Mouse (Mus musculus) embryonic facial prominence, embryonic 14.5 days (tissue): Measurements from ENCODE around the gene Epor. TPM values are rescaled to one million over a fixed set of nuclear protein-coding genes. Genes with fewer than 3 reads are reported as not detected.

Experiments used
- ATAC-seq: fragments of 200-750 bp; cut with Nextera tagmentation; 2 replicates; pipeline ENCODE4 v1.8.0; 2017; ENCODE audit warnings: low read depth, moderate number of reproducible peaks, moderate TSS enrichment
- DNase-seq: peaks from one replicate; pipeline ENCODE4 v3.0.0-alpha.2; 2015; ENCODE audit warnings: low spot score
- H3K27ac ChIP-seq: fragments of 300-500 bp; sonication (generic); replicated peaks from 2 replicates; pipeline ENCODE4 v1.5.1; 2014; ENCODE audit warnings: low read depth, mild to moderate bottlenecking, low read length, moderate library complexity
- H3K27me3 ChIP-seq: fragments of 300-500 bp; sonication (generic); replicated peaks from 2 replicates; pipeline ENCODE4 v1.6.1; 2014; ENCODE audit warnings: low read length; ENCODE audit not compliant: control insufficient read depth, insufficient read depth
- H3K36me3 ChIP-seq: fragments of 300-500 bp; sonication (generic); 2 replicates; pipeline ENCODE4 v1.6.1; 2014; ENCODE audit warnings: low read length, mixed read lengths; ENCODE audit not compliant: control insufficient read depth, insufficient read depth
- H3K4me1 ChIP-seq: fragments of 300-500 bp; sonication (generic); 2 replicates; pipeline ENCODE4 v1.6.1; 2014; ENCODE audit warnings: antibody characterized with exemption, low read length; ENCODE audit not compliant: control insufficient read depth, insufficient read depth
- H3K4me2 ChIP-seq: fragments of 300-500 bp; sonication (generic); 2 replicates; pipeline ENCODE4 v1.6.1; 2014; ENCODE audit warnings: low read depth, mild to moderate bottlenecking, low read length, moderate library complexity, mixed read lengths
- H3K4me3 ChIP-seq: fragments of 300-500 bp; sonication (generic); 2 replicates; pipeline ENCODE4 v1.5.1; 2014; ENCODE audit warnings: low read depth, mild to moderate bottlenecking, low read length
- H3K9ac ChIP-seq: fragments of 300-500 bp; sonication (generic); 2 replicates; pipeline ENCODE4 v1.6.1; 2014; ENCODE audit warnings: low read depth, mild to moderate bottlenecking, low read length, moderate library complexity, mixed read lengths
- H3K9me3 ChIP-seq: fragments of 300-500 bp; sonication (generic); 2 replicates; pipeline ENCODE4 v1.6.1; 2016; ENCODE audit warnings: low read length; ENCODE audit not compliant: control insufficient read depth
- WGBS: fragments of 180-500 bp; shearing (Covaris S2); extraction: QIAGEN DNeasy Blood & Tissue Kit; methylation state at CpG from one replicate; pipeline ENCODE4 v1.1.7; 2014; 5-methylcytosine and 5-hydroxymethylcytosine counted together
- polyA plus RNA-seq: library from polyadenylated mRNA; unstranded; fragments of >200 nt; fragmentation: Nextera tagmentation; extraction: Ambion mirVana; gene quantifications from 2 replicates; pipeline ENCODE4 v1.2.1, GENCODE M21; 2014

Gene Epor
- polyA plus RNA-seq, 1 experiment from 2014 or later: 4.4 TPM

- no peak overlapping the region for H3K27ac ChIP-seq
- ATAC-seq (no peak), DNase-seq (no peak)
- no peaks in the 10 kb centered on the region for H3K36me3 ChIP-seq
- H3K4me3 ChIP-seq: no peak overlapping the region
- no peak overlapping the region for H3K9ac ChIP-seq
- 85% methylated on average over 3 of the region's 3 CpGs for WGBS
- H3K4me1 ChIP-seq: no peaks in the 10 kb centered on the region
- H3K4me2 ChIP-seq: no peak overlapping the region
- H3K9me3 ChIP-seq: no peaks in the 10 kb centered on the region
- peaks cover 17% of the 10 kb centered on the region for H3K27me3 ChIP-seq
These were observed 33.0 kb upstream of the Epor start for GRCm38 (mm10) chr9:21996178-21996867.

GRCm38 (mm10) chr9:21992227-21992626 is 28.9 kb upstream of the Epor start:
- H3K27ac ChIP-seq: no peak overlapping the region
- H3K9me3 ChIP-seq: no peaks in the 10 kb centered on the region
- 73% methylated on average over 4 of the region's 4 CpGs for WGBS
- H3K9ac ChIP-seq: no peak overlapping the region
- H3K27me3 ChIP-seq: peaks cover 58% of the 10 kb centered on the region
- no peak overlapping the region for H3K4me2 ChIP-seq
- ATAC-seq (no peak), DNase-seq (no peak)
- no peaks in the 10 kb centered on the region for H3K36me3 ChIP-seq
- H3K4me3 ChIP-seq: no peak overlapping the region
- 0 out of 2 replicates have a peak, but pooled peaks cover 14% of the 10 kb centered on the region for H3K4me1 ChIP-seq

DNA sequence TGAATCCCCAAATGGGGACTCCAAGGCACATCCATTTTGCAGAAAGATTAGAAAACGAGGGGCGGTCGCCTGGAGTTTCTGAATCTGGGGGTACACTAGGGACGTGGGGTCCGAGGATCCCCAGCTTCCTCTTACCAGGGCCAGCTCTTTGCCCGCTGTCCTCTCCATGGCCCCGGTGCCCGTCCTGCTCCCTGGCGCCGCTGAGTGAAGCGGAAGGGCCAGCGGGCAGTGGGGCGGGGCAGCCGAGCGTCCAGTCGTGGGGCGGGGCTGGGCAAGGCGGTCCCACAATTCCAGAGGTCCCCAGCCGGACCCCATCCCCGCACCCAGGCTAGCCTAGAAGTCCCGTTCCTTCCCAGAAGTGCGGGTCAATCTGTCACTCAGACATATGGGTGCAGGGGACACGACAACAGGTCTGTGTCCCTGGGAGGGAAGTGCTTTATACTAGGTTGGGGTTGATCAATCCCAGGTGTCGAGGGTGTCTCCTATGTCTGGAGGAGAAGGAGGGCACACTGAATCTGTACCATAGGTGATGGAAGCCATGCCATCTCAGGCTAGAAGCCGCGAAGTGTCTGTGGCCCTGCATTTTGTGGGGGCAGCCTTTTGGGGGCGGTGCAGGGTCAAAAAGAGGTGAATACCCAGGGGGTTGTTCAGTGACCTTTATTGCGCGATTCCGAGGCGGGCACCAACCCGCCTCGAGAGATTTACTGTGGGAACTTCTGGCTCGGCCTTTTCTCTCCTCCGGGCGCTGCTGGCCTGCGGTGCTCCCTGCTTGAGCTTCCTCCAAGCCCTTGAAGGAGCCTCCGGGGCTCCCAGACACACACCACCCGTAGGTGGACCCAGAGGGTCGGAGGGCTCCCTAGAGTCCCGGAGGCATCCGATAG is 26.2 kb upstream of the Epor start, which contains the start of gene Rgl3:
TSS of gene Rgl3 (minus strand) at position 217 of the 881 bp plus-strand sequence.
- Histone ChIP-seq H3K4me1 (0 out of 2 replicates have a peak, but pooled peaks cover 14% of the 10 kb centered on the region), H3K9ac (peak within 1 kb of the TSS; percentile 52), H3K4me2 (peak within 1 kb of the TSS; percentile 56), H3K27ac (no peak within 1 kb of the TSS), H3K9me3 (no peaks in the 10 kb centered on the region), H3K27me3 (peaks cover 78% of the 10 kb centered on the region), H3K4me3 (peak within 1 kb of the TSS; percentile 39), H3K36me3 (no peaks in the 10 kb centered on the region)
- peak; percentile 7 for DNase-seq
- WGBS: 1% methylated on average over 36 of the region's 42 CpGs
- no peak; the same call in 1 of the 2 replicates for ATAC-seq

GRCm38 (mm10) chr9:21988421-21989101 is 25.3 kb upstream of the Epor start:
- ATAC-seq: peak; percentile 56
- Histone ChIP-seq H3K9ac (peak overlapping the region; percentile 52), H3K9me3 (no peaks in the 10 kb centered on the region), H3K4me3 (peak overlapping the region; percentile 39), H3K36me3 (no peaks in the 10 kb centered on the region), H3K27me3 (peaks cover 78% of the 10 kb centered on the region), H3K4me2 (peak overlapping the region; percentile 56), H3K27ac (no peak overlapping the region), H3K4me1 (0 out of 2 replicates have a peak, but pooled peaks cover 14% of the 10 kb centered on the region)
- DNase-seq: no peak
- WGBS: under 1% methylated on average over 31 of the region's 32 CpGs

DNA sequence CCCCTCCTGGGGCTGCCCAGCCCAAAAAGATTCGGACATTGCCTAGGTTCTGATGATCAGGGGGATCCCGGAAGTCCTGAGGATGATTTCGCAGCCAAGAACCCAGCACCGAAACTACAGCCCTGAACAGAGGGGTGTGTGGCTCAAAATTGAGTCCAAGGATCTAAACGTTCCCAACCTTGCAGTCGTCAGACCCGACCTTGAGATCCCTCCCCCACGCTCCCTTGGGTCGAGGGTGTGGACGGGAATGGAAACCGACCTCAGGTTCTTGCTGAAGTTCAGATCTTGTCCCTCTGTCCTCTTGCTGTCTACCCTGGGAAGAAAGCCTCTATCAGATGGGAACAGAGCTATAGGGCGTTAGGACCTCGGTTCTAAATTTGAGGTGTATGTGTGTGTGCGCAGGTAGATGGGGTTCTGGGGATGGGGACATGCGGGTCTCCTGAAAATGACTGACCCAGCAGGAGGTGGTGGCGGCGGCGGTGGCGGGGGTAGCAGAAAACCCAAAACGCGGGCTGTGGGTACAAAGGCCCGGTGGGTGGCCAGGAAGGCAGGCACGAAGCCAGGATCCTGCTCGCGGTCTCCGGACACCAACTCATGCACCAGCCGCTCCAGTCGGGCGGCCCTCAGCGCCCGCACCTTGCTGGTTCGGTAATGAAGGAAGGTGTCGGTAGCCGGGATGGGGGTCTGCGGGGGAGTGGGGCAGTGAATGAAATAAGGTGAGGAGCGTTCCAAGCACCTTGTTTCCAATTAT is 24.5 kb upstream of the Epor start:
- no peaks in the 10 kb centered on the region for H3K36me3 ChIP-seq
- 8% methylated on average over 27 of the region's 36 CpGs for WGBS
- no peak for ATAC-seq

DNA sequence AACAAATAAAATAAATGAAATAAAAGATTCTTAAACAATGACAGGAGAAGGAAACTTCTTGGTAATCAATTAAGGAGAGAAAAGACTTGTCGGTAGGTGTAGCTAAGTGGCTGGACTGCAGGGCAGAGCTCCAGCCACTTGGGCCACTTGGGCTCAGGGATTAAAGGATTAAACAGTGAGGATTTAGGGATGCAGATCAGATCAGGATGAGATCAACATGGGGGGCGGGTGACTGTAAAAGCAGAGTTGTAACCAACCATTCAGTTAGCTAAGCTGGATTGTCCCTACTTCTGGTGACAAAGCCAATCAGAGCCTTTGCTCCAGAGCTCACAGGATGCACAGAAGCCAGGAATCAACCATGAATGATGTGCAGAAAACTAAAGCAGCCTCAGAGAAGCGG is 20.6 kb upstream of the Epor start:
- H3K4me3 ChIP-seq: no peak overlapping the region
- no peak overlapping the region for H3K9ac ChIP-seq
- no peak overlapping the region for H3K4me2 ChIP-seq
- H3K36me3 ChIP-seq: no peaks in the 10 kb centered on the region
- ATAC-seq (no peak), DNase-seq (no peak)
- H3K27me3 ChIP-seq: peaks cover 36% of the 10 kb centered on the region
- 13% methylated on average over 3 of the region's 3 CpGs for WGBS
- H3K9me3 ChIP-seq: no peaks in the 10 kb centered on the region
- 0 out of 2 replicates have a peak, but pooled peaks cover 6% of the 10 kb centered on the region for H3K4me1 ChIP-seq
- H3K27ac ChIP-seq: no peak overlapping the region

More for the DNA sequence above, 24.5 kb upstream of the Epor start:
- H3K27me3 ChIP-seq: peaks cover 75% of the 10 kb centered on the region
- no peaks in the 10 kb centered on the region for H3K9me3 ChIP-seq
- peak overlapping the region; percentile 56 for H3K4me2 ChIP-seq
- 0 out of 2 replicates have a peak, but pooled peaks cover 14% of the 10 kb centered on the region for H3K4me1 ChIP-seq
- no peak overlapping the region for H3K27ac ChIP-seq
- no peak for DNase-seq
- H3K4me3 ChIP-seq: peak overlapping the region; percentile 39; the same call in 1 of the 2 replicates
- H3K9ac ChIP-seq: no peak overlapping the region

- no peak overlapping the region for H3K9ac ChIP-seq
- no peaks in the 10 kb centered on the region for H3K36me3 ChIP-seq
- H3K4me1 ChIP-seq: no peaks in the 10 kb centered on the region
- H3K9me3 ChIP-seq: no peaks in the 10 kb centered on the region
- ATAC-seq: no peak
- WGBS: 89% methylated on average over 4 of the region's 4 CpGs
- H3K4me3 ChIP-seq: no peak overlapping the region
- no peaks in the 10 kb centered on the region for H3K27me3 ChIP-seq
- no peak for DNase-seq
- no peak overlapping the region for H3K4me2 ChIP-seq
- H3K27ac ChIP-seq: no peak overlapping the region
These were observed 15.3 kb upstream of the Epor start for GRCm38 (mm10) chr9:21978398-21979128.
